ENCODE assay signal across 8 mouse cellular contexts in genomic region chr15:82106953-82107555, GRCm38 (mm10). TPM values are rescaled to one million over a fixed set of nuclear protein-coding genes. Genes with fewer than 3 reads are reported as not detected.
DNase-seq lines count a peak whose midpoint lies in the region; ATAC-seq and TF ChIP-seq lines count a peak whose summit lies in the region.

No protein-coding gene starts in this region.

- no peak overlapping the region for H3K4me3 ChIP-seq in neural tube, embryonic 15.5 days (replicated peaks)
- no peak overlapping the region for H3K4me3 ChIP-seq in bone marrow macrophage, adult 2 months (ENCODE audit: insufficient read depth, low read length)
- no peak overlapping the region for H3K4me3 ChIP-seq in embryonic facial prominence, embryonic 14.5 days (ENCODE audit: low read depth, low read length)
- H3K4me3 ChIP-seq in limb, embryonic 11.5 days (ENCODE audit: low read depth, low read length): no peak overlapping the region
- H3K4me3 ChIP-seq in stomach, postnatal 0 days (ENCODE audit: low read depth, low read length): no peak overlapping the region

- H3K27ac ChIP-seq in neural tube, embryonic 15.5 days (replicated peaks): no peak overlapping the region
- no peak overlapping the region for H3K27ac ChIP-seq in bone marrow macrophage, adult 2 months (ENCODE audit: insufficient read depth, low read depth, low read length)
- no peak overlapping the region for H3K27ac ChIP-seq in embryonic facial prominence, embryonic 14.5 days (replicated peaks; ENCODE audit: low read depth, low read length)
- H3K27ac ChIP-seq in limb, embryonic 11.5 days (replicated peaks; ENCODE audit: low read depth, low read length): no peak overlapping the region
- H3K27ac ChIP-seq in stomach, postnatal 0 days (replicated peaks): no peak overlapping the region

- H3K4me1 ChIP-seq in neural tube, embryonic 15.5 days: 0 out of 2 replicates have a peak, but pooled peaks cover 5% of the 10 kb centered on the region
- H3K4me1 ChIP-seq in bone marrow macrophage, adult 2 months (ENCODE audit: control insufficient read depth, insufficient read depth, low read length): no peaks in the 10 kb centered on the region
- no peaks in the 10 kb centered on the region for H3K4me1 ChIP-seq in embryonic facial prominence, embryonic 14.5 days (ENCODE audit: control insufficient read depth, insufficient read depth, low read length)
- no peaks in the 10 kb centered on the region for H3K4me1 ChIP-seq in limb, embryonic 11.5 days (ENCODE audit: control insufficient read depth, insufficient read depth, low read length)
- H3K4me1 ChIP-seq in stomach, postnatal 0 days (replicated peaks; ENCODE audit: control insufficient read depth, insufficient read depth): no peaks in the 10 kb centered on the region

- 17% methylated on average over 8 of the region's 8 CpGs for WGBS in neural tube, embryonic 15.5 days
- 23% methylated on average over 8 of the region's 8 CpGs for WGBS in embryonic facial prominence, embryonic 14.5 days
- WGBS in limb, embryonic 11.5 days: 25% methylated on average over 8 of the region's 8 CpGs
- WGBS in stomach, postnatal 0 days: 24% methylated on average over 8 of the region's 8 CpGs

- ATAC-seq in neural tube, embryonic 15.5 days (ENCODE audit: low FRiP score): no peak
- ATAC-seq in embryonic facial prominence, embryonic 14.5 days (ENCODE audit: low read depth): no peak
- ATAC-seq in limb, embryonic 11.5 days (ENCODE audit: insufficient number of reproducible peaks, low FRiP score, low TSS enrichment, low read depth): no peak
- ATAC-seq in stomach, postnatal 0 days (ENCODE audit: low FRiP score, low TSS enrichment): no peak; the same call in 1 of the 2 replicates

- no peaks in the 10 kb centered on the region for H3K9me3 ChIP-seq in neural tube, embryonic 15.5 days (replicated peaks)
- H3K9me3 ChIP-seq in embryonic facial prominence, embryonic 14.5 days (ENCODE audit: control insufficient read depth, low read length): no peaks in the 10 kb centered on the region
- H3K9me3 ChIP-seq in limb, embryonic 11.5 days (ENCODE audit: control insufficient read depth, low read length): no peaks in the 10 kb centered on the region
- no peaks in the 10 kb centered on the region for H3K9me3 ChIP-seq in stomach, postnatal 0 days (ENCODE audit: control insufficient read depth, low read length)

- no peak for TF ChIP-seq EP300 in stomach, postnatal 0 days (optimal IDR thresholded peaks at IDR 0.05)

- H3K4me2 ChIP-seq in neural tube, embryonic 15.5 days: no peak overlapping the region
- H3K4me2 ChIP-seq in embryonic facial prominence, embryonic 14.5 days (ENCODE audit: low read depth, low read length): no peak overlapping the region
- H3K4me2 ChIP-seq in limb, embryonic 11.5 days (ENCODE audit: low read depth, severe bottlenecking): no peak overlapping the region
- no peak overlapping the region for H3K4me2 ChIP-seq in stomach, postnatal 0 days (replicated peaks; ENCODE audit: low read depth)

- H3K27me3 ChIP-seq in neural tube, embryonic 15.5 days (replicated peaks): no peaks in the 10 kb centered on the region
- H3K27me3 ChIP-seq in embryonic facial prominence, embryonic 14.5 days (replicated peaks; ENCODE audit: control insufficient read depth, insufficient read depth, low read length): no peaks in the 10 kb centered on the region
- no peaks in the 10 kb centered on the region for H3K27me3 ChIP-seq in limb, embryonic 11.5 days (ENCODE audit: control insufficient read depth, insufficient read depth, low read length)
- H3K27me3 ChIP-seq in stomach, postnatal 0 days (ENCODE audit: control insufficient read depth, insufficient read depth, low read length): no peaks in the 10 kb centered on the region

- H3K36me3 ChIP-seq in neural tube, embryonic 15.5 days: no peaks in the 10 kb centered on the region
- H3K36me3 ChIP-seq in embryonic facial prominence, embryonic 14.5 days (ENCODE audit: control insufficient read depth, insufficient read depth, low read length): no peaks in the 10 kb centered on the region
- no peaks in the 10 kb centered on the region for H3K36me3 ChIP-seq in limb, embryonic 11.5 days (ENCODE audit: control insufficient read depth, insufficient read depth, low read length)
- no peaks in the 10 kb centered on the region for H3K36me3 ChIP-seq in stomach, postnatal 0 days (ENCODE audit: control insufficient read depth, insufficient read depth, low read length)

- peak; percentile 30 to 64 for DNase-seq in frontal cortex, adult 2 months (ENCODE audit: extremely low spot score in 1 of 2, low spot score in 1 of 2)
- DNase-seq in frontal cortex, postnatal 10 days (ENCODE audit: low spot score in 2 of 2): no peak
- peak; percentile 64 for DNase-seq in neural tube, embryonic 10.5 days (ENCODE audit: extremely low spot score, low spot score)
- peak; percentile 6 for DNase-seq in embryonic facial prominence, embryonic 14.5 days (ENCODE audit: low spot score)
- peak; percentile 65 for DNase-seq in limb, embryonic 11.5 days (ENCODE audit: low spot score)
- peak; percentile 58 for DNase-seq in stomach, postnatal 0 days (ENCODE audit: low spot score)

- no peak overlapping the region for H3K9ac ChIP-seq in neural tube, embryonic 15.5 days (replicated peaks)
- no peak overlapping the region for H3K9ac ChIP-seq in embryonic facial prominence, embryonic 14.5 days (ENCODE audit: low read depth, low read length)
- H3K9ac ChIP-seq in limb, embryonic 11.5 days (ENCODE audit: low read length): no peak overlapping the region
- no peak overlapping the region for H3K9ac ChIP-seq in stomach, postnatal 0 days (ENCODE audit: low read length)

- TF ChIP-seq POLR2A in bone marrow macrophage, adult 2 months (IDR thresholded peaks at IDR 0.05; ENCODE audit: borderline replicate concordance, low read depth, low read length): no peak

- peak; percentile 85; the same call in 1 of the 2 replicates for TF ChIP-seq CTCF in bone marrow macrophage, adult 2 months (IDR thresholded peaks at IDR 0.05; ENCODE audit: low read depth, low read length)
- peak; percentile 83 for TF ChIP-seq CTCF in stomach, postnatal 0 days (IDR thresholded peaks at IDR 0.05; ENCODE audit: low read depth)

RNA-seq across cellular contexts. Expression of gene Ccdc134, which starts 20.7 kb away (rescaled TPM):
- polyA plus RNA-seq in frontal cortex, adult 2 months (2012; rRNA removed): 23.1 TPM in 2 replicates
- polyA plus RNA-seq in neural tube, embryonic 15.5 days (2015; fragmentation: Nextera tagmentation; extraction: Ambion mirVana): 11.1 and 13.6 TPM in 2 replicates
- polyA plus RNA-seq in bone marrow macrophage, adult 2 months (2012; ENCODE audit: insufficient read depth, insufficient read length, missing spikeins): 13.6 and 14.7 TPM in 2 replicates
- polyA plus RNA-seq in embryonic facial prominence, embryonic 14.5 days (2014; fragmentation: Nextera tagmentation; extraction: Ambion mirVana): 29.6 and 30.2 TPM in 2 replicates
- 22.3 and 24.4 TPM in 2 replicates for polyA plus RNA-seq in limb, embryonic 11.5 days (2014; fragmentation: Nextera tagmentation; extraction: Ambion mirVana)
- polyA plus RNA-seq in stomach, postnatal 0 days (2015; fragmentation: Nextera tagmentation; extraction: Ambion mirVana): 8.2 and 8.5 TPM in 2 replicates

RNA-seq across cellular contexts. Expression of gene Mei1, which starts 37.3 kb away (rescaled TPM):
- polyA plus RNA-seq in frontal cortex, adult 2 months (2012; rRNA removed): 3.8 and 4.1 TPM in 2 replicates
- 0.05 TPM in 1 of 2 replicates, not detected in the other for polyA plus RNA-seq in neural tube, embryonic 15.5 days (2015; fragmentation: Nextera tagmentation; extraction: Ambion mirVana)
- not detected in 2 replicates for polyA plus RNA-seq in bone marrow macrophage, adult 2 months (2012; ENCODE audit: insufficient read depth, insufficient read length, missing spikeins)
- polyA plus RNA-seq in embryonic facial prominence, embryonic 14.5 days (2014; fragmentation: Nextera tagmentation; extraction: Ambion mirVana): 0.14 TPM in 1 of 2 replicates, not detected in the other
- polyA plus RNA-seq in limb, embryonic 11.5 days (2014; fragmentation: Nextera tagmentation; extraction: Ambion mirVana): 0.05 and 0.14 TPM in 2 replicates
- polyA plus RNA-seq in stomach, postnatal 0 days (2015; fragmentation: Nextera tagmentation; extraction: Ambion mirVana): 0.02 and 0.04 TPM in 2 replicates

RNA-seq across cellular contexts. Expression of gene Srebf2, which starts 39.9 kb away (rescaled TPM):
- polyA plus RNA-seq in frontal cortex, adult 2 months (2012; rRNA removed): 142 and 155 TPM in 2 replicates
- 187 and 190 TPM in 2 replicates for polyA plus RNA-seq in neural tube, embryonic 15.5 days (2015; fragmentation: Nextera tagmentation; extraction: Ambion mirVana)
- polyA plus RNA-seq in bone marrow macrophage, adult 2 months (2012; ENCODE audit: insufficient read depth, insufficient read length, missing spikeins): 53.3 and 63.9 TPM in 2 replicates
- polyA plus RNA-seq in embryonic facial prominence, embryonic 14.5 days (2014; fragmentation: Nextera tagmentation; extraction: Ambion mirVana): 99.2 and 123 TPM in 2 replicates
- polyA plus RNA-seq in limb, embryonic 11.5 days (2014; fragmentation: Nextera tagmentation; extraction: Ambion mirVana): 129 and 138 TPM in 2 replicates
- 119 and 127 TPM in 2 replicates for polyA plus RNA-seq in stomach, postnatal 0 days (2015; fragmentation: Nextera tagmentation; extraction: Ambion mirVana)

RNA-seq across cellular contexts. Expression of gene 4930407I10Rik, which starts 48.1 kb away (rescaled TPM):
- not detected in 2 replicates for polyA plus RNA-seq in frontal cortex, adult 2 months (2012; rRNA removed)
- not detected in 2 replicates for polyA plus RNA-seq in neural tube, embryonic 15.5 days (2015; fragmentation: Nextera tagmentation; extraction: Ambion mirVana)
- not detected in 2 replicates for polyA plus RNA-seq in bone marrow macrophage, adult 2 months (2012; ENCODE audit: insufficient read depth, insufficient read length, missing spikeins)
- not detected in 2 replicates for polyA plus RNA-seq in embryonic facial prominence, embryonic 14.5 days (2014; fragmentation: Nextera tagmentation; extraction: Ambion mirVana)
- polyA plus RNA-seq in limb, embryonic 11.5 days (2014; fragmentation: Nextera tagmentation; extraction: Ambion mirVana): 0.04 TPM in 1 of 2 replicates, not detected in the other
- 0.04 TPM in 1 of 2 replicates, not detected in the other for polyA plus RNA-seq in stomach, postnatal 0 days (2015; fragmentation: Nextera tagmentation; extraction: Ambion mirVana)

RNA-seq across cellular contexts. Expression of gene Snu13, which starts 59.7 kb away (rescaled TPM):
- polyA plus RNA-seq in frontal cortex, adult 2 months (2012; rRNA removed): 132 and 144 TPM in 2 replicates
- polyA plus RNA-seq in neural tube, embryonic 15.5 days (2015; fragmentation: Nextera tagmentation; extraction: Ambion mirVana): 230 and 272 TPM in 2 replicates
- polyA plus RNA-seq in bone marrow macrophage, adult 2 months (2012; ENCODE audit: insufficient read depth, insufficient read length, missing spikeins): 66.2 and 69.9 TPM in 2 replicates
- 262 and 292 TPM in 2 replicates for polyA plus RNA-seq in embryonic facial prominence, embryonic 14.5 days (2014; fragmentation: Nextera tagmentation; extraction: Ambion mirVana)
- polyA plus RNA-seq in limb, embryonic 11.5 days (2014; fragmentation: Nextera tagmentation; extraction: Ambion mirVana): 326 and 338 TPM in 2 replicates
- 130 and 133 TPM in 2 replicates for polyA plus RNA-seq in stomach, postnatal 0 days (2015; fragmentation: Nextera tagmentation; extraction: Ambion mirVana)

Comparison
In these comparisons a context has a peak if more than half of its experiments do, and no peak if none do; other contexts are left out.
1. DNase-seq: peak in frontal cortex, adult 2 months (2 of 2), neural tube, embryonic 10.5 days (single experiment), embryonic facial prominence, embryonic 14.5 days (single experiment), limb, embryonic 11.5 days (single experiment) and stomach, postnatal 0 days (single experiment); none in frontal cortex, postnatal 10 days (0 of 2).